In the genomic region with DNA sequence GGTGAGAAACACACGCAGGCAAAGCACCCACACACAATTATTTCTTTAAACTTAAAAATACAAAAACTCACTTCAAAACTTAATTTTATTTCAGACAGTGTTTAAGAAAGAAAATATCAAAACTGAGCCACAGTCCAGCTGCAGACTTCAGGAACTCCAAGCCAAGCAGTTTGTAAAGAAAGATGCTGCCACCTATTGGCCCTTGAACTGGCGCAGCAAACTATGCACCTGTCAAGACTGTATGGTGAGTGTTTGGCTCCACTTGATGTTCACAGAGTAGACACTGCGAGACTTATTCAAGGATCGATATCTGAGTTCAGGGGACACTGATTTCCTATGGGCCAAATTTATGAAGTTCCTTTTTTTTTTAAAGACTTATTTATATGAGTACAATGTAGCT, we compare ENCODE assay signal across 11 mouse cellular contexts. TPM values are rescaled to one million over a fixed set of nuclear protein-coding genes. Genes with fewer than 3 reads are reported as not detected.
DNase-seq lines count a peak whose midpoint lies in the region; ATAC-seq and TF ChIP-seq lines count a peak whose summit lies in the region.
"Had no signal": no experiment of that assay in that cellular context is flagged by ENCODE, and none has a peak within 500 bp of the region (broad histone marks: within the 10 kb centered on the region; RNA-seq: fewer than 3 reads in every experiment).

No protein-coding gene starts in this region.

- peak; percentile 29 for DNase-seq in kidney, adult 2 months
- DNase-seq in lung, postnatal 36 days: peak; percentile 20
- DNase-seq in lung, postnatal 14 days: no peak
- peak; percentile 36 for DNase-seq in ES-CJ7 (ENCODE audit: low read depth, low spot score)
- DNase-seq in splenic B cell, adult 2 months (ENCODE audit: low read depth, low spot score): peak; percentile 46
- no peak for DNase-seq in right cerebral cortex, postnatal 10 days (ENCODE audit: low spot score in 2 of 2)
- DNase-seq: adrenal gland, adult 2 months; kidney, postnatal 4 days had no signal

- no peak overlapping the region for H3K27ac ChIP-seq in kidney, adult 2 months (ENCODE audit: insufficient read depth, low read depth, low read length)
- no peak overlapping the region for H3K27ac ChIP-seq in kidney, embryonic 15.5 days
- H3K27ac ChIP-seq: hindbrain, embryonic 10.5 days; limb, embryonic 10.5 days had no signal

- no peaks in the 10 kb centered on the region for H3K4me1 ChIP-seq in kidney, adult 2 months (ENCODE audit: control insufficient read depth, insufficient read depth, low read length)
- no peaks in the 10 kb centered on the region for H3K4me1 ChIP-seq in kidney, embryonic 15.5 days
- H3K4me1 ChIP-seq: hindbrain, embryonic 10.5 days; limb, embryonic 10.5 days had no signal

- H3K9me3 ChIP-seq in kidney, embryonic 15.5 days (replicated peaks): no peaks in the 10 kb centered on the region
- H3K9me3 ChIP-seq: limb, embryonic 10.5 days had no signal

- no peak for ATAC-seq in kidney, embryonic 15.5 days (replicated peaks; ENCODE audit: low FRiP score)

- WGBS in kidney, adult 2 months: 90% methylated on average over 4 of the region's 4 CpGs
- WGBS in kidney, embryonic 15.5 days: 93% methylated on average over 4 of the region's 4 CpGs

- no peak overlapping the region for H3K4me2 ChIP-seq in kidney, embryonic 15.5 days

- peaks cover 12% of the 10 kb centered on the region for H3K36me3 ChIP-seq in kidney, adult 2 months (ENCODE audit: control insufficient read depth, insufficient read depth, low read length)
- H3K36me3 ChIP-seq in kidney, embryonic 15.5 days: peaks cover 88% of the 10 kb centered on the region
- peaks cover 23% of the 10 kb centered on the region; the same call in 1 of the 2 replicates for H3K36me3 ChIP-seq in splenic B cell, adult 2 months (ENCODE audit: control insufficient read depth, insufficient read depth, low read length, poor library complexity, severe bottlenecking)

- peak; percentile 54 for TF ChIP-seq CTCF in kidney, adult 2 months (conservative IDR thresholded peaks at IDR 0.05; ENCODE audit: insufficient read depth, insufficient read length, low read depth, low read length)

- H3K4me3 ChIP-seq in kidney, adult 2 months (ENCODE audit: insufficient read depth, low read depth, low read length): no peak overlapping the region
- H3K4me3 ChIP-seq in kidney, embryonic 15.5 days (replicated peaks): no peak overlapping the region
- H3K4me3 ChIP-seq: hindbrain, embryonic 10.5 days; limb, embryonic 10.5 days had no signal

- no peak overlapping the region for H3K9ac ChIP-seq in kidney, embryonic 15.5 days

- no peaks in the 10 kb centered on the region for H3K27me3 ChIP-seq in kidney, adult 2 months (replicated peaks; ENCODE audit: control insufficient read depth, insufficient read depth, low read length)
- H3K27me3 ChIP-seq in kidney, embryonic 15.5 days: no peaks in the 10 kb centered on the region
- H3K27me3 ChIP-seq in splenic B cell, adult 2 months (ENCODE audit: control insufficient read depth, insufficient read depth, low read length, poor library complexity, severe bottlenecking): no peaks in the 10 kb centered on the region

- TF ChIP-seq POLR2A in kidney, adult 2 months (IDR thresholded peaks at IDR 0.05; ENCODE audit: low read depth, low read length): no peak

RNA-seq across cellular contexts. Expression of a gene that starts 10.5 kb away (rescaled TPM):
- polyA plus RNA-seq in kidney, adult 2 months (2012; rRNA removed): 2.5 and 3.5 TPM in 2 replicates
- 24.7 and 26.0 TPM in 2 replicates for polyA plus RNA-seq in kidney, embryonic 15.5 days (2015; fragmentation: Nextera tagmentation; extraction: Ambion mirVana)

RNA-seq across cellular contexts. Expression of a gene that starts 11.2 kb away (rescaled TPM):
- 12.2 and 14.8 TPM in 2 replicates for polyA plus RNA-seq in kidney, adult 2 months (2012; rRNA removed)
- 42.4 and 44.5 TPM in 2 replicates for polyA plus RNA-seq in kidney, embryonic 15.5 days (2015; fragmentation: Nextera tagmentation; extraction: Ambion mirVana)

RNA-seq across cellular contexts. Expression of a gene that starts 11.4 kb away (rescaled TPM):
- 9.3 and 10.4 TPM in 2 replicates for polyA plus RNA-seq in kidney, adult 2 months (2012; rRNA removed)
- polyA plus RNA-seq in kidney, embryonic 15.5 days (2015; fragmentation: Nextera tagmentation; extraction: Ambion mirVana): 33.7 and 38.7 TPM in 2 replicates

RNA-seq across cellular contexts. Expression of a gene that starts 11.4 kb away (rescaled TPM):
- not detected in 2 replicates for polyA plus RNA-seq in kidney, adult 2 months (2012; rRNA removed)
- polyA plus RNA-seq in kidney, embryonic 15.5 days (2015; fragmentation: Nextera tagmentation; extraction: Ambion mirVana): not detected in 2 replicates
- polyA plus RNA-seq: adrenal gland, adult 2 months; hindbrain, embryonic 10.5 days; limb, embryonic 10.5 days had no signal

RNA-seq across cellular contexts. Expression of a gene that starts 25.4 kb away (rescaled TPM):
- polyA plus RNA-seq in kidney, adult 2 months (2012; rRNA removed): 2.2 and 2.9 TPM in 2 replicates
- 10.0 and 10.8 TPM in 2 replicates for polyA plus RNA-seq in kidney, embryonic 15.5 days (2015; fragmentation: Nextera tagmentation; extraction: Ambion mirVana)

Comparison
In these comparisons a context has a peak if more than half of its experiments do, and no peak if none do; other contexts are left out.
1. DNase-seq: peak in kidney, adult 2 months (single experiment), lung, postnatal 36 days (single experiment), ES-CJ7 (single experiment) and splenic B cell, adult 2 months (single experiment); none in lung, postnatal 14 days (single experiment) and right cerebral cortex, postnatal 10 days (0 of 2).